Mouse (Mus musculus): ENCODE measurements around the gene Rpl13.

GRCm38 (mm10) chr8:123126193-123126816 is 24.2 kb downstream of the Rpl13 start:
- no peak for TF ChIP-seq CTCF (IDR thresholded peaks at IDR 0.05; ENCODE audit: low read depth)
- no peak for TF ChIP-seq EP300 (optimal IDR thresholded peaks at IDR 0.05)
